Mouse (Mus musculus) midbrain, embryonic 15.5 days (tissue): ENCODE measurements around the gene Gfod1. TPM values are rescaled to one million over a fixed set of nuclear protein-coding genes. Genes with fewer than 3 reads are reported as not detected.
A peak's percentile ranks its signal among the peaks of the same experiment; 100 is the strongest.

ENCODE experiments used
- ATAC-seq: fragments of 200-750 bp; cut with Nextera tagmentation; replicated peaks from 2 replicates; pipeline ENCODE4 v1.8.0; 2017; ENCODE audit warnings: moderate TSS enrichment
- H3K27ac ChIP-seq: fragments of 300-500 bp; sonication (generic); 2 replicates; pipeline ENCODE4 v1.5.1; 2015; ENCODE audit warnings: mild to moderate bottlenecking, inconsistent platforms
- H3K27me3 ChIP-seq: fragments of 300-500 bp; sonication (generic); replicated peaks from 2 replicates; pipeline ENCODE4 v1.6.1; 2015; ENCODE audit warnings: inconsistent platforms
- H3K36me3 ChIP-seq: fragments of 300-500 bp; sonication (generic); replicated peaks from 2 replicates; pipeline ENCODE4 v1.6.1; 2015; ENCODE audit warnings: inconsistent platforms
- H3K4me1 ChIP-seq: fragments of 300-500 bp; sonication (generic); 2 replicates; pipeline ENCODE4 v1.6.1; 2015; ENCODE audit warnings: inconsistent platforms
- H3K4me2 ChIP-seq: fragments of 300-500 bp; sonication (generic); 2 replicates; pipeline ENCODE4 v1.6.1; 2015; ENCODE audit warnings: inconsistent platforms, mild to moderate bottlenecking, moderate library complexity
- H3K4me3 ChIP-seq: fragments of 300-500 bp; sonication (generic); 2 replicates; pipeline ENCODE4 v1.5.1; 2015; ENCODE audit warnings: mild to moderate bottlenecking, inconsistent platforms
- H3K9ac ChIP-seq: fragments of 300-500 bp; sonication (generic); 2 replicates; pipeline ENCODE4 v1.6.1; 2015; ENCODE audit warnings: mild to moderate bottlenecking, inconsistent platforms
- H3K9me3 ChIP-seq: fragments of 300-500 bp; sonication (generic); 2 replicates; pipeline ENCODE4 v1.6.1; 2016; ENCODE audit warnings: inconsistent platforms
- WGBS: fragments of 180-500 bp; shearing (Covaris S2); methylation state at CpG from one replicate; pipeline ENCODE4 v1.1.7; 2015; ENCODE audit warnings: mixed read lengths; 5-methylcytosine and 5-hydroxymethylcytosine counted together
- polyA plus RNA-seq: library from polyadenylated mRNA; unstranded; fragments of >200 nt; fragmentation: Nextera tagmentation; extraction: Ambion mirVana; gene quantifications from 2 replicates; pipeline ENCODE4 v1.2.1, GENCODE M21; 2015

Gene Gfod1
- polyA plus RNA-seq, 1 experiment from 2014 or later = 2.4 TPM

DNA sequence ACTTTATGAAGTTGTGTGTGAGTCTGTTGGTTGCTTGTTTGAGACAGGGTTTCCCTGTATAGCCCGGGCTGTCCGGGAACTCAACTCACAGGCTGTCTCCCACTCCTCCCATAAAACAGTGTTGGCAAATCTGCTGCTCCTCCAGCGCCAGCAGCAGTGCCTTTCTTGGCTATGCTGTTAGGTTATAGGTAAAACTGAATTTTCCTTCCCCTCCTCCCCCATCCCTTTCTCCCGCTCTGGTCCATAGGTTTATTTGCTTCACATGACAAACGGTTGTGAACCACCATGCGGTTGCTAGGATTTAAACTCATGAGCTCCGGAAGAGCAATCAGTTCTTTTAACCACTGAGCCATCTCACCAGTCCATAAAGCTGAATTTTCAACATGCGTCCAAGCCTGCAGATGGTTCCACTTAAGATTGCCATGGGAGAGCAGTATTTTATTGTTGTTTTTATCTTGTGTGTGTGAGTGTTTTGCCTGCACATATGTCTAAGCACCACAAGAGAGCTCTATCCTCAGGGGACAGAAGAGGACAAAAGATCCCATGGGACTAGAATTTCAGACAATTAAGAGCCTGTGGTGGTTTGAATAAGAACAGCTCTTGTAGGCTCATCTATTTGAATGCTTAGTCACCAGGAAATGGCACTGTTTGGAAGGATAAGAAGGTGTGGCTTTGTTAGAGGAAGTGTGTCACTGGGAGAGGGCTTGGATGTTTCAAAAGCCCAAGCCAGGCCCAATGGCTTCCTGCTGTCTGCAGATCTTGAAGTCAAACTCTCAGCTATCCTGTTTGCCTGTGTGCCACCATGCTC, 120.5 kb downstream of the Gfod1 start:
- H3K4me1 ChIP-seq = peaks cover 10% of the 10 kb centered on the region
- peak overlapping the region; percentile 29 for H3K4me3 ChIP-seq
- H3K36me3 ChIP-seq = no peaks in the 10 kb centered on the region
- WGBS = 35% methylated on average over 8 of the region's 8 CpGs
- peak overlapping the region; percentile 4; the same call in 1 of the 2 replicates for H3K9ac ChIP-seq
- ATAC-seq = peak; percentile 66
- H3K4me2 ChIP-seq = peak overlapping the region; percentile 58
- peak overlapping the region; percentile 42; the same call in 1 of the 2 replicates for H3K27ac ChIP-seq
- no peaks in the 10 kb centered on the region for H3K27me3 ChIP-seq
- H3K9me3 ChIP-seq = no peaks in the 10 kb centered on the region

- Histone ChIP-seq H3K4me3 (peak overlapping the region; percentile 29), H3K4me2 (peak overlapping the region; percentile 58), H3K9ac (peak overlapping the region; percentile 4; the same call in 1 of the 2 replicates), H3K27ac (0 out of 2 replicates have a peak overlapping the region, but pooled peaks have one; percentile 12), H3K4me1 (peaks cover 10% of the 10 kb centered on the region), H3K36me3 (no peaks in the 10 kb centered on the region), H3K27me3 (no peaks in the 10 kb centered on the region), H3K9me3 (no peaks in the 10 kb centered on the region)
- 10% methylated on average over 14 of the region's 14 CpGs for WGBS
- peak; percentile 88 for ATAC-seq
These were observed 121.3 kb downstream of the Gfod1 start for GRCm38 (mm10) chr13:43182465-43183201.

DNA sequence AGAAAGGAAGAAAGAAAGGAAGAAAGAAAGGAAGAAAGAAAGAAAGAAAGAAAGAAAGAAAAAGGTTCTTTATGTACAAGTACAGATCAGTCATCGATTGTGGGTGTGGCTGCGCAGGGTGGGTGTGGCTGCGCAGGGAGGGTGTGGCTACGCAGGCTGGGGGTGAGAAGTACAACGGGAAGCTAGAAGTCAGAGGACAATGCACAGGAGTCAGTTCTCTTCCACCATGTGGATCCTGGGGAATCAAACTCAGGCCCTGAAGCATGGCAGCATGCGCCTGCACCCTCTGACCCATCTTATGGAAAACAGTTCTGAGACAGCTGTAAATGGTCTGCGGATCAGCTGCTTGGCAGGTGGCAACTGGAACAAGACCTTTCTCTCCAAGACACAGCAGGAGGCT, 122.9 kb downstream of the Gfod1 start:
- H3K4me1 ChIP-seq = peaks cover 10% of the 10 kb centered on the region
- no peak for ATAC-seq
- no peak overlapping the region for H3K4me3 ChIP-seq
- no peak overlapping the region for H3K9ac ChIP-seq
- 59% methylated on average over 7 of the region's 7 CpGs for WGBS
- no peaks in the 10 kb centered on the region for H3K36me3 ChIP-seq
- no peaks in the 10 kb centered on the region for H3K9me3 ChIP-seq
- H3K27me3 ChIP-seq = no peaks in the 10 kb centered on the region
- no peak overlapping the region for H3K4me2 ChIP-seq
- no peak overlapping the region for H3K27ac ChIP-seq

DNA sequence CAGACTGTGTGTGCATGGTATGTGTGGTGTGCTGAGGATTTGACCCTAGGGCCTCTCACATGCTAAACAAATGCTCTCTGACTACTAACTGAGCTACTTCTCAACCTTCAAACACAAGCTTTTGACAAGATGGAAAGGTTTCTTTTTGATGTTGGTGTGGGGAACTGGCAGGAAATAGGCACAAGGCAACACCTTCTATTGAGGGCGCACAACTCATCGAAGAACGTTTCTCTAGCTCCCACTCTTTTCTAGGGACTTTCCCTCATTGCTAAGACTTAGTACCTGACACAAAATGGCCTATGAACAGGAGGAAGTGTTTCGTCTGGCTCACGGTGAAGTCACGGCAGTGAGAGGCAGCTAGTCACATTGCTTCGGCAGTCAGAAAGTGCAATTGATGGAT, 126.7 kb downstream of the Gfod1 start:
- 93% methylated on average over 7 of the region's 7 CpGs for WGBS
- Histone ChIP-seq H3K36me3 (no peaks in the 10 kb centered on the region), H3K4me2 (no peak overlapping the region), H3K9ac (no peak overlapping the region), H3K27me3 (no peaks in the 10 kb centered on the region), H3K4me3 (no peak overlapping the region), H3K9me3 (no peaks in the 10 kb centered on the region), H3K27ac (no peak overlapping the region), H3K4me1 (no peaks in the 10 kb centered on the region; the same call in 1 of the 2 replicates)
- ATAC-seq = no peak

GRCm38 (mm10) chr13:43176676-43177075, 127.3 kb downstream of the Gfod1 start:
- Histone ChIP-seq H3K4me2 (no peak overlapping the region), H3K27me3 (no peaks in the 10 kb centered on the region), H3K9me3 (no peaks in the 10 kb centered on the region), H3K36me3 (no peaks in the 10 kb centered on the region), H3K9ac (no peak overlapping the region), H3K4me1 (peaks cover 6% of the 10 kb centered on the region), H3K27ac (no peak overlapping the region), H3K4me3 (no peak overlapping the region)
- WGBS = 88% methylated on average over 3 of the region's 3 CpGs
- no peak for ATAC-seq

DNA sequence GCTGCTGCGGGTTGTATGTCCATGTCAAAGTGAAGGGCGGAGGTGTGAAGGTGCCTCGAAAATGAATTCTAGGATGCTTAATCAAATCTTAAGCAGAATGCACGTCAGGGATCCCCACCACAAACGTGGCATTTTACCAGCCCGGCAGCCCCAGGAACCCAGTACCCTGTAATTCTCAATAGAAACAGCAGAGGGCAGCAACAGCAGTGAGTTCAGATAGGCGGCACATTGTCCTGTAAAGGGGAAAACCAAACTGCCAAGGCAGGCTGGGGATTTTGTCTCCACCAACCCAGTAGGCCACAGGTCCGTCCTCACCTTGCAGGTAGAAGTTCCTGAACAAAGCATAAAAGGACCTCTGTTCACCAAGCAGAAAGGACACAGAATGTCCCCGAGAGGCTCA, 130.7 kb downstream of the Gfod1 start:
- no peak for ATAC-seq
- Histone ChIP-seq H3K9me3 (no peaks in the 10 kb centered on the region), H3K4me1 (peaks cover 15% of the 10 kb centered on the region), H3K4me2 (no peak overlapping the region), H3K27ac (no peak overlapping the region), H3K4me3 (no peak overlapping the region), H3K27me3 (no peaks in the 10 kb centered on the region), H3K9ac (no peak overlapping the region), H3K36me3 (no peaks in the 10 kb centered on the region; the same call in 1 of the 2 replicates)
- WGBS = 13% methylated on average over 9 of the region's 9 CpGs

DNA sequence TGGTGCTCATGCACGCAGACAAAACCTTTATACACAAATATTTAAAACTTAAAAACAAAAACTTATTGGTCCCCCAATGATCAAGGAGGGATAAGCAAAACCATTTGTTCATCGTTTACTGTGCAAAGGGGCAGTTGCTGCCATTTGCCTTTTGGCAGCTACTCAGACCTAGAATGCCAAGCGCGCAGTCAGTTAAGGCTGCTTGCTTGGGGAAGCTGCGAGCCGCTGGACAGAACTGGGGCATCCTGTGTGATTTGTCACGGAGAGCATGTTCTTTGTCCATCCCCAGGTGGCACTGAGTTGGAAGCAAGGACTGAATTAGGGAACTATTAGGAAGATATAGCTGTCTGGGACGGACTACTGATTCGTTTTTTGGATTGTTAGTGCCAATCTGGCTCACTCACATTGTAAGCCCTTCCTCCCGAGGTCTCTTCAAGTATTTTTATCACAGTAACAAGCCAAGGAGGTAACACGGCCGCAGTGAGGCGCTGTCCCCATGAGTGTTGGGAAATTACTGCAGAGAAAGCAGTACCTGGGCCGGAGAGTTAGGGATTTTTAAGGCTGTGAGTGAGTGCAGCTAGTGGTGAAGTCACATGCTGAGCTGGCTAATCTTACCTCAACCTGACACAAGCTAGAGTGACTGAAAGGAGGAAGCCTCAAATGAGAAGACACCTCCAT, 131.8 kb downstream of the Gfod1 start:
- Histone ChIP-seq H3K4me3 (peak overlapping the region; percentile 73), H3K4me2 (peak overlapping the region; percentile 69), H3K36me3 (no peaks in the 10 kb centered on the region; the same call in 1 of the 2 replicates), H3K9me3 (no peaks in the 10 kb centered on the region), H3K27me3 (no peaks in the 10 kb centered on the region), H3K9ac (peak overlapping the region; percentile 88), H3K4me1 (peaks cover 15% of the 10 kb centered on the region), H3K27ac (peak overlapping the region; percentile 90; the same call in 1 of the 2 replicates)
- WGBS = 37% methylated on average over 14 of the region's 14 CpGs
- ATAC-seq = no peak

DNA sequence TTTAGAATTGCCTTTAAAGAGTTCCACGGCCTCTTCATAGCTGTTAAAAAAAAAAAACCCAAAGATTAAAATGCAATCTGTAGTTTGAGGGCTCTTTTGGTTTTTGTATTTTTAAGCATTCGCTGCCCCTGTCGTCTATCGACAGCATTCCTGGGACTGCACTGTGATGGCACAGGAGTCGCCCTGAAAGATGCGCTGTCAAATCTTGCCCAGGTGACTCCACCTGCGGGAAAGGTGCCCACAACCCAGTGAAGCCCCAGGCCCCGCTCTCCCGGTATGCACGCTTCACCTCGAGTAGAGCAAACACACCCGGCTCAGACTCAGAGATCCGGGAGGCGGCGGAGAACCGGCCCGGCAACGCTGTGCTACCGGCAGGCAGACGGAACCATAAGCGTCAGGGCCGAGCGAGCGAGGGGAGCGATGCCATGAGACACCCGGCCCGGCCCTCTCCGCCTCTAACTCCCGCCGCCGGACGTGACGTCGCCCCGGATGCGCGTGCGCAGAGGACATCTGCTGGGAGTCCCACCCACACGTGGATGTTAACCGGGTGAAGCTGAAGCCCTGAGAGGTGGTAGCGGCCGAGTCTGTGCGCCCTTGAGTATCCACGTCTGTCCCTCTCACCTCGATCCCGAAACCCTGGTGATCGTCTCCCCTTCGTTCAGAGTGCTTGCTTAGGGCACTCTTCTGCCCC, 132.8 kb downstream of the Gfod1 start, which contains the start of gene Tbc1d7:
Tbc1d7 (minus strand) TSS at position 482 of the 691 bp plus-strand sequence.
- Histone ChIP-seq H3K27me3 (no peaks in the 10 kb centered on the region), H3K9me3 (no peaks in the 10 kb centered on the region), H3K4me2 (peak within 1 kb of the TSS; percentile 69), H3K9ac (peak within 1 kb of the TSS; percentile 91), H3K27ac (peak within 1 kb of the TSS; percentile 90), H3K4me1 (peaks cover 15% of the 10 kb centered on the region), H3K36me3 (no peaks in the 10 kb centered on the region; the same call in 1 of the 2 replicates), H3K4me3 (peak within 1 kb of the TSS; percentile 73)
- WGBS = under 1% methylated on average over 48 of the region's 48 CpGs
- peak; percentile 96 for ATAC-seq

GRCm38 (mm10) chr13:43167721-43168120, 136.3 kb downstream of the Gfod1 start:
- Histone ChIP-seq H3K27me3 (no peaks in the 10 kb centered on the region), H3K4me3 (no peak overlapping the region), H3K36me3 (peaks cover 16% of the 10 kb centered on the region), H3K9ac (no peak overlapping the region), H3K4me1 (peaks cover 15% of the 10 kb centered on the region), H3K27ac (no peak overlapping the region), H3K4me2 (no peak overlapping the region), H3K9me3 (no peaks in the 10 kb centered on the region)
- ATAC-seq = no peak
- 47% methylated on average over 9 of the region's 9 CpGs for WGBS

DNA sequence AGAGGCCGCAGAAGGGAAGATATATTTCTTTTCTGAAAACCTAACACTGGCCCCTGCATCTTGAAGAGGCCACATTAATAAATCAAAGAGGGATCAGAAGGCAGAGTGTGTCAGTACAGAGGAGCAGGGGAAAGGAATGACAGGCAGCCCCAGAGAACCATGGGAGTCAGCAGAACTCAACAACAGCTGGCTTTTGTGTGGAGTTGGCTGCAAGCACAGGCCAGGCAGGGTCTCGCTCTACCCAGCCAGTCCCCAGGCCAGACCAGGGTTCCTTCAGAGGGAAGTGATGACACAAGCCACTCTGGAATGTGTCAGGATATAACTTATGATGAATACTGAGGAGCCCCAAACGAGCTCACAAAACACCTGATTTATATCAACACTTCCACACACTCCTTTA, 144.5 kb downstream of the Gfod1 start:
- no peaks in the 10 kb centered on the region for H3K27me3 ChIP-seq
- no peak for ATAC-seq
- H3K4me3 ChIP-seq = no peak overlapping the region
- no peak overlapping the region for H3K9ac ChIP-seq
- H3K4me1 ChIP-seq = no peaks in the 10 kb centered on the region
- H3K36me3 ChIP-seq = peaks cover 15% of the 10 kb centered on the region; the same call in 1 of the 2 replicates
- 83% methylated on average over 3 of the region's 3 CpGs for WGBS
- H3K27ac ChIP-seq = no peak overlapping the region
- no peaks in the 10 kb centered on the region for H3K9me3 ChIP-seq
- H3K4me2 ChIP-seq = no peak overlapping the region

DNA sequence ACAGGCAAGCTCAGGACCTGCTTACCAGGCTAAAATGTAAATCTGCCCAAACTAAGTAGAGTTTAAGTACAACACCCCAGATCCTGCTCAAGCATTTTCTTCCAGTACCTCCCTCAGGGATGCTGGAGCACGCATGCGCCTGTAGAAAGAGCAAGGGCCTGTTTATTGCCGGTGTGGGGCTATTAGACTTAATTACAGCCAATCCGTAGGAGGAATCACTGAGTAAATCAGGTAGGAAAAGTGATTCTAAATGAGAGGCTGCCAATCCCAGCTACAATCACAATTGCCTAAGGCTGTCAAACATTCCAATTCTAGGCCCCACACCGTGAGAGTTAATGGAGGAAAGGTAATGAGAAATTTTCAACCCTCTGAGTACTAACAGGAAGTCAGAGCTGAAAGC, 145.7 kb downstream of the Gfod1 start:
- whole genome bisulfite sequencing = 72% methylated on average over 5 of the region's 5 CpGs
- ATAC-seq = no peak
- peaks cover 5% of the 10 kb centered on the region; the same call in 1 of the 2 replicates for H3K36me3 ChIP-seq
- no peaks in the 10 kb centered on the region for H3K27me3 ChIP-seq
- H3K9ac ChIP-seq = no peak overlapping the region
- no peaks in the 10 kb centered on the region for H3K9me3 ChIP-seq
- H3K4me1 ChIP-seq = no peaks in the 10 kb centered on the region
- H3K4me3 ChIP-seq = no peak overlapping the region
- H3K4me2 ChIP-seq = no peak overlapping the region
- H3K27ac ChIP-seq = no peak overlapping the region
